Mouse (Mus musculus) testis, postnatal 10 days (tissue): ENCODE results near the gene Fxr2.
"Not testable (repeated sequence)": the region's sequence is repeated elsewhere in the genome, so short reads cannot be mapped to it uniquely, and the experiment has no call there.

ENCODE experiments used
- DNase-seq: peaks from one replicate; pipeline ENCODE4 v3.0.0; 2021; ENCODE audit warnings: low spot score

Gene Fxr2

GRCm38 (mm10) chr11:69610899-69611298 is 21.9 kb upstream of the Fxr2 start:
- peak; percentile 35 for DNase-seq

GRCm38 (mm10) chr11:69613553-69614256 is 19.1 kb upstream of the Fxr2 start:
- peak; percentile 95 for DNase-seq

GRCm38 (mm10) chr11:69614257-69614588 is 18.6 kb upstream of the Fxr2 start:
- not testable (repeated sequence) for DNase-seq

- DNase-seq, result no peak
These were observed 16.0 kb upstream of the Fxr2 start for GRCm38 (mm10) chr11:69616781-69617180.

- peak; percentile 51 for DNase-seq
These were observed 15.0 kb upstream of the Fxr2 start, which contains the start of gene Shbg for GRCm38 (mm10) chr11:69617805-69618204. TSS of gene Shbg (minus strand) at chr11:69617905.

- peak; percentile 35 for DNase-seq
These were observed 12.3 kb upstream of the Fxr2 start for GRCm38 (mm10) chr11:69620394-69621081.

GRCm38 (mm10) chr11:69621571-69622268 is 11.1 kb upstream of the Fxr2 start, which contains the start of gene Sat2:
TSS of gene Sat2 (plus strand) at chr11:69622024.
- peak; percentile 74 for DNase-seq

GRCm38 (mm10) chr11:69622406-69622805 is 10.4 kb upstream of the Fxr2 start:
- peak; percentile 56 for DNase-seq

GRCm38 (mm10) chr11:69623006-69623405 is 9.8 kb upstream of the Fxr2 start:
- DNase-seq, result peak; percentile 22

- DNase-seq, result not testable (repeated sequence)
These were observed 8.5 kb upstream of the Fxr2 start for GRCm38 (mm10) chr11:69624339-69624738.

GRCm38 (mm10) chr11:69628286-69628685 is 4.5 kb upstream of the Fxr2 start:
- DNase-seq, result peak; percentile 88

- peak; percentile 31 for DNase-seq
These were observed 3.0 kb upstream of the Fxr2 start for GRCm38 (mm10) chr11:69629802-69630201.

GRCm38 (mm10) chr11:69633128-69633866 is 507 bp downstream of the Fxr2 start:
- DNase-seq, result peak; percentile 81

- DNase-seq, result no peak
These were observed 2.7 kb downstream of the Fxr2 start for GRCm38 (mm10) chr11:69635471-69635870.

GRCm38 (mm10) chr11:69645860-69646259 is 13.1 kb downstream of the Fxr2 start:
- no peak for DNase-seq

GRCm38 (mm10) chr11:69653399-69653798 is 20.6 kb downstream of the Fxr2 start:
- DNase-seq, result no peak

GRCm38 (mm10) chr11:69654760-69655159 is 22.0 kb downstream of the Fxr2 start:
- no peak for DNase-seq

- peak; percentile 83 for DNase-seq
These were observed 22.7 kb downstream of the Fxr2 start, which contains the start of gene Sox15 for GRCm38 (mm10) chr11:69655264-69656064. TSS of gene Sox15 (plus strand) at chr11:69655314.

- no peak for DNase-seq
These were observed 23.3 kb downstream of the Fxr2 start for GRCm38 (mm10) chr11:69656065-69656455.

- peak; percentile 63 for DNase-seq
These were observed 24.0 kb downstream of the Fxr2 start for GRCm38 (mm10) chr11:69656617-69657461.
